Mouse (Mus musculus): ENCODE measurements around the gene Wdr76.

GRCm38 (mm10) chr2:121474180-121474535 is 32.4 kb upstream of the Wdr76 start:
- TF ChIP-seq USF1 (IDR thresholded peaks at IDR 0.05; ENCODE audit: low read depth) (no peak), CTCF (IDR thresholded peaks at IDR 0.05; ENCODE audit: control insufficient read depth, insufficient read depth, insufficient read length) (no peak), MYOD1 (IDR thresholded peaks at IDR 0.05; ENCODE audit: control insufficient read depth, insufficient read length, low read depth) (no peak), MYOG (IDR thresholded peaks at IDR 0.05; ENCODE audit: control insufficient read depth, extremely low read depth, insufficient read length) (no peak), MAX (IDR thresholded peaks at IDR 0.05) (no peak), CEBPB (IDR thresholded peaks at IDR 0.05; ENCODE audit: low read depth) (no peak)
